Mouse (Mus musculus) neural tube, embryonic 14.5 days (tissue): ENCODE results near the gene Ttc28. TPM values are rescaled to one million over a fixed set of nuclear protein-coding genes. Genes with fewer than 3 reads are reported as not detected.

Experiments used
- ATAC-seq: fragments of 200-750 bp; cut with Nextera tagmentation; 2 replicates; pipeline ENCODE4 v1.8.0; 2017; ENCODE audit warnings: low read depth, mild to moderate bottlenecking, moderate TSS enrichment, moderate library complexity
- H3K27ac ChIP-seq: fragments of 300-500 bp; sonication (generic); 2 replicates; pipeline ENCODE4 v1.5.1; 2014; ENCODE audit warnings: low read depth, mild to moderate bottlenecking, control low read depth, low read length, moderate library complexity, mixed read lengths
- H3K27me3 ChIP-seq: fragments of 300-500 bp; sonication (generic); 2 replicates; pipeline ENCODE4 v1.6.1; 2014; ENCODE audit warnings: low read length; ENCODE audit not compliant: control insufficient read depth, insufficient read depth
- H3K36me3 ChIP-seq: fragments of 300-500 bp; sonication (generic); 2 replicates; pipeline ENCODE4 v1.6.1; 2014; ENCODE audit warnings: low read length, mixed read lengths; ENCODE audit not compliant: control insufficient read depth, insufficient read depth
- H3K4me1 ChIP-seq: fragments of 300-500 bp; sonication (generic); 2 replicates; pipeline ENCODE4 v1.6.1; 2014; ENCODE audit warnings: low read length; ENCODE audit not compliant: control insufficient read depth, insufficient read depth
- H3K4me2 ChIP-seq: fragments of 300-500 bp; sonication (generic); 2 replicates; pipeline ENCODE4 v1.6.1; 2014; ENCODE audit warnings: mild to moderate bottlenecking, low read depth, low read length, control low read depth
- H3K4me3 ChIP-seq: fragments of 300-500 bp; sonication (generic); 2 replicates; pipeline ENCODE4 v1.5.1; 2014; ENCODE audit warnings: low read depth, low read length, control low read depth, mixed read lengths
- H3K9ac ChIP-seq: fragments of 300-500 bp; sonication (generic); replicated peaks from 2 replicates; pipeline ENCODE4 v1.6.1; 2014; ENCODE audit warnings: low read depth, mild to moderate bottlenecking, control low read depth, low read length, mixed read lengths
- H3K9me3 ChIP-seq: fragments of 300-500 bp; sonication (generic); 2 replicates; pipeline ENCODE4 v1.6.1; 2016; ENCODE audit warnings: low read length; ENCODE audit not compliant: control insufficient read depth
- WGBS: fragments of 180-500 bp; shearing (Covaris S2); extraction: QIAGEN DNeasy Blood & Tissue Kit; methylation state at CpG from one replicate; pipeline ENCODE4 v1.1.7; 2014; 5-methylcytosine and 5-hydroxymethylcytosine counted together
- polyA plus RNA-seq: library from polyadenylated mRNA; unstranded; fragments of >200 nt; fragmentation: Nextera tagmentation; extraction: Ambion mirVana; gene quantifications from 2 replicates; pipeline ENCODE4 v1.2.1, GENCODE M21; 2014

Ttc28 gene
- polyA plus RNA-seq, 1 experiment from 2014 or later, result 37.6 TPM

- H3K27ac ChIP-seq, result 0 out of 2 replicates have a peak overlapping the region, but pooled peaks have one; percentile 74
- no peaks in the 10 kb centered on the region for H3K27me3 ChIP-seq
- ATAC-seq, result no peak
- H3K4me2 ChIP-seq, result no peak overlapping the region
- H3K4me3 ChIP-seq, result no peak overlapping the region
- H3K9me3 ChIP-seq, result no peaks in the 10 kb centered on the region
- H3K9ac ChIP-seq, result no peak overlapping the region
- no peaks in the 10 kb centered on the region for H3K36me3 ChIP-seq
- 88% methylated on average over 9 of the region's 9 CpGs for WGBS
- H3K4me1 ChIP-seq, result peaks cover 49% of the 10 kb centered on the region
Observed at GRCm38 (mm10) chr5:111022339-111022738, 142.7 kb downstream of the Ttc28 start.

GRCm38 (mm10) chr5:111022940-111023339, 143.3 kb downstream of the Ttc28 start:
- Histone ChIP-seq H3K4me1 (peaks cover 55% of the 10 kb centered on the region), H3K4me2 (no peak overlapping the region), H3K36me3 (no peaks in the 10 kb centered on the region), H3K4me3 (no peak overlapping the region), H3K9ac (no peak overlapping the region), H3K27ac (peak overlapping the region; percentile 74), H3K27me3 (no peaks in the 10 kb centered on the region), H3K9me3 (no peaks in the 10 kb centered on the region)
- WGBS, result 68% methylated on average over 1 of the region's 1 CpGs
- no peak for ATAC-seq

- Histone ChIP-seq H3K27ac (peak overlapping the region; percentile 74), H3K27me3 (no peaks in the 10 kb centered on the region), H3K4me1 (peaks cover 56% of the 10 kb centered on the region), H3K4me2 (no peak overlapping the region), H3K9ac (no peak overlapping the region; the same call in 1 of the 2 replicates), H3K4me3 (no peak overlapping the region), H3K36me3 (no peaks in the 10 kb centered on the region), H3K9me3 (no peaks in the 10 kb centered on the region)
- 72% methylated on average over 13 of the region's 13 CpGs for WGBS
- peak; percentile 34; the same call in 1 of the 2 replicates for ATAC-seq
Observed at GRCm38 (mm10) chr5:111024621-111025020, 145.0 kb downstream of the Ttc28 start.

- peak overlapping the region; percentile 8; the same call in 1 of the 2 replicates for H3K9ac ChIP-seq
- no peaks in the 10 kb centered on the region for H3K36me3 ChIP-seq
- H3K4me1 ChIP-seq, result peaks cover 56% of the 10 kb centered on the region
- ATAC-seq, result 0 out of 2 replicates have a peak, but pooled peaks have one; percentile 36
- H3K4me3 ChIP-seq, result no peak overlapping the region
- peak overlapping the region; percentile 74 for H3K27ac ChIP-seq
- no peaks in the 10 kb centered on the region for H3K27me3 ChIP-seq
- no peaks in the 10 kb centered on the region for H3K9me3 ChIP-seq
- WGBS, result 50% methylated on average over 14 of the region's 14 CpGs
- no peak overlapping the region for H3K4me2 ChIP-seq
Observed at GRCm38 (mm10) chr5:111025476-111025875, 145.9 kb downstream of the Ttc28 start.

- Histone ChIP-seq H3K4me3 (no peak overlapping the region), H3K9ac (no peak overlapping the region), H3K4me1 (peaks cover 52% of the 10 kb centered on the region), H3K9me3 (no peaks in the 10 kb centered on the region), H3K27me3 (no peaks in the 10 kb centered on the region), H3K27ac (no peak overlapping the region), H3K36me3 (no peaks in the 10 kb centered on the region), H3K4me2 (no peak overlapping the region)
- ATAC-seq, result no peak
- 40% methylated on average over 8 of the region's 8 CpGs for WGBS
Observed at GRCm38 (mm10) chr5:111026209-111026608, 146.6 kb downstream of the Ttc28 start.

- Histone ChIP-seq H3K27ac (no peak overlapping the region), H3K9ac (no peak overlapping the region), H3K4me1 (peaks cover 49% of the 10 kb centered on the region), H3K4me3 (no peak overlapping the region), H3K27me3 (no peaks in the 10 kb centered on the region), H3K36me3 (no peaks in the 10 kb centered on the region), H3K4me2 (no peak overlapping the region), H3K9me3 (no peaks in the 10 kb centered on the region)
- ATAC-seq, result no peak
- WGBS, result 43% methylated on average over 4 of the region's 4 CpGs
Observed at GRCm38 (mm10) chr5:111028340-111028739, 148.7 kb downstream of the Ttc28 start.

- Histone ChIP-seq H3K4me3 (no peak overlapping the region), H3K27ac (no peak overlapping the region), H3K27me3 (no peaks in the 10 kb centered on the region), H3K9me3 (no peaks in the 10 kb centered on the region), H3K4me2 (no peak overlapping the region), H3K9ac (no peak overlapping the region), H3K4me1 (peaks cover 43% of the 10 kb centered on the region), H3K36me3 (no peaks in the 10 kb centered on the region)
- no peak for ATAC-seq
- WGBS, result 67% methylated on average over 9 of the region's 9 CpGs
Observed at GRCm38 (mm10) chr5:111028952-111029351, 149.3 kb downstream of the Ttc28 start.

- Histone ChIP-seq H3K4me1 (peaks cover 17% of the 10 kb centered on the region), H3K4me2 (no peak overlapping the region), H3K36me3 (no peaks in the 10 kb centered on the region), H3K9ac (no peak overlapping the region), H3K27me3 (no peaks in the 10 kb centered on the region), H3K27ac (no peak overlapping the region), H3K9me3 (no peaks in the 10 kb centered on the region), H3K4me3 (no peak overlapping the region)
- WGBS, result 78% methylated on average over 10 of the region's 10 CpGs
- no peak for ATAC-seq
Observed at GRCm38 (mm10) chr5:111032687-111033295, 153.2 kb downstream of the Ttc28 start.

GRCm38 (mm10) chr5:111033489-111033888, 153.9 kb downstream of the Ttc28 start:
- H3K4me2 ChIP-seq, result no peak overlapping the region
- no peaks in the 10 kb centered on the region for H3K36me3 ChIP-seq
- no peaks in the 10 kb centered on the region for H3K27me3 ChIP-seq
- no peak for ATAC-seq
- no peak overlapping the region for H3K9ac ChIP-seq
- H3K9me3 ChIP-seq, result no peaks in the 10 kb centered on the region
- WGBS, result 96% methylated on average over 4 of the region's 4 CpGs
- no peak overlapping the region for H3K27ac ChIP-seq
- peaks cover 17% of the 10 kb centered on the region; the same call in 1 of the 2 replicates for H3K4me1 ChIP-seq
- no peak overlapping the region for H3K4me3 ChIP-seq
